Mouse (Mus musculus) MEL (cell line): ENCODE data around the gene Slc29a3.

Source experiments
- CHD1 ChIP-seq: IDR thresholded peaks from 2 replicates; pipeline ENCODE4 v1.6.1; 2012; ENCODE audit warnings: low read depth, mild to moderate bottlenecking, inconsistent platforms, low read length, improper control_type of control experiment
- CTCF ChIP-seq, 3 experiments: IDR thresholded peaks in 2 of 3; conservative IDR thresholded peaks in 1 of 3; 2 replicates each; pipeline ENCODE4 v1.5.1; 2011 to 2012; ENCODE audit warnings: low read length in 3 of 3, low read depth in 2 of 3, mild to moderate bottlenecking in 2 of 3, improper control_type of control experiment in 1 of 3, inconsistent platforms in 1 of 3, mixed read lengths in 1 of 3, moderate library complexity in 1 of 3; ENCODE audit not compliant: control insufficient read depth in 1 of 3, insufficient read depth in 1 of 3, poor library complexity in 1 of 3, severe bottlenecking in 1 of 3
- E2F4 ChIP-seq: IDR thresholded peaks from 2 replicates; pipeline ENCODE4 v1.6.1; 2011; ENCODE audit warnings: low read depth, low read length, improper control_type of control experiment, borderline replicate concordance
- ELF1 ChIP-seq: IDR thresholded peaks from 2 replicates; pipeline ENCODE4 v1.6.1; 2014; ENCODE audit warnings: low read depth, mild to moderate bottlenecking, inconsistent platforms, low read length, improper control_type of control experiment, moderate library complexity
- GABPA ChIP-seq: IDR thresholded peaks from 2 replicates; pipeline ENCODE4 v1.6.1; 2012; ENCODE audit warnings: low read depth, mild to moderate bottlenecking, inconsistent platforms, low read length, improper control_type of control experiment, moderate library complexity
- GATA1 ChIP-seq: IDR thresholded peaks from 2 replicates; pipeline ENCODE4 v1.6.1; 2011; ENCODE audit warnings: low read depth, low read length, improper control_type of control experiment
- MAX ChIP-seq: IDR thresholded peaks from 2 replicates; pipeline ENCODE4 v1.6.1; 2011; ENCODE audit warnings: low read length, improper control_type of control experiment
- MEF2A ChIP-seq: IDR thresholded peaks from 2 replicates; pipeline ENCODE4 v1.6.1; 2014; ENCODE audit warnings: low read depth, mild to moderate bottlenecking, inconsistent platforms, low read length, improper control_type of control experiment; ENCODE audit not compliant: poor library complexity, insufficient replicate concordance, severe bottlenecking; ENCODE audit errors: extremely low read depth
- MYC ChIP-seq: IDR thresholded peaks from 2 replicates; pipeline ENCODE4 v1.6.1; 2011; ENCODE audit warnings: low read depth, mild to moderate bottlenecking, low read length, improper control_type of control experiment, moderate library complexity
- UBTF ChIP-seq: IDR thresholded peaks from 2 replicates; pipeline ENCODE4 v1.6.1; 2012; ENCODE audit warnings: low read depth, mild to moderate bottlenecking, inconsistent platforms, low read length, improper control_type of control experiment, moderate library complexity, borderline replicate concordance; ENCODE audit not compliant: insufficient read depth
- ZC3H11A ChIP-seq: IDR thresholded peaks from 2 replicates; pipeline ENCODE4 v1.6.1; 2012; ENCODE audit warnings: low read depth, mild to moderate bottlenecking, inconsistent platforms, low read length, improper control_type of control experiment

DNA sequence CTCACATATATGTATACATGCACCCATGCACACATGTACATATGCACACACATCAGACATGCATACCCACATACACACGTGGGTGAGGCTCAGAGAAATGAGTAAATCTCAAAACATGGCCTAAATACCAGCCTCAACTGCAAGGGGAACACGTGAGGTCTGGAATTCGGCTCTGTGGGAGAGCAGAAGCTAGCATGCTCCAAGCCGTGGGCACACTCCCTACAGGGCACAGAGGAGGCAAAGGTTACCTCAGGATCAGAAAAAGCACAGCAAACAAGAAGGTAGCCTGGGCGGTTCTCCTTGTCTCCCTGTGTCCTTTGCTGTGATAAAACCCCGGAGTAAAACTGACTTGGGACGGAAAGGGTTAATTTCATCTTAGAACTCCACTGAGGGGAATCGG, 1.3 kb upstream of the Slc29a3 start:
- no peak for TF ChIP-seq E2F4
- no peak for TF ChIP-seq UBTF
- no peak for TF ChIP-seq ZC3H11A
- TF ChIP-seq GABPA: no peak
- no peak for TF ChIP-seq GATA1
- TF ChIP-seq MAX: no peak
- TF ChIP-seq CTCF (IDR thresholded peaks at IDR 0.05 in 2 of 3, conservative IDR thresholded peaks at IDR 0.05 in 1 of 3; ENCODE audit: control insufficient read depth in 1 of 3, insufficient read depth in 1 of 3, low read depth in 2 of 3, low read length in 3 of 3, poor library complexity in 1 of 3, severe bottlenecking in 1 of 3): no peak
- no peak for TF ChIP-seq MYC
- no peak for TF ChIP-seq CHD1
- TF ChIP-seq ELF1: no peak
- no peak for TF ChIP-seq MEF2A
